Mouse (Mus musculus) liver, embryonic 14.5 days (tissue): ENCODE results near the gene Olfr556.

ENCODE experiments used
- CTCF ChIP-seq: IDR thresholded peaks from 2 replicates; pipeline ENCODE4 v1.5.1; 2016; ENCODE audit warnings: antibody characterized with exemption, low read depth, control low read depth
- EP300 ChIP-seq: IDR thresholded peaks from 2 replicates; pipeline ENCODE4 v1.6.1; 2016; ENCODE audit warnings: antibody characterized with exemption, low read depth

DNA sequence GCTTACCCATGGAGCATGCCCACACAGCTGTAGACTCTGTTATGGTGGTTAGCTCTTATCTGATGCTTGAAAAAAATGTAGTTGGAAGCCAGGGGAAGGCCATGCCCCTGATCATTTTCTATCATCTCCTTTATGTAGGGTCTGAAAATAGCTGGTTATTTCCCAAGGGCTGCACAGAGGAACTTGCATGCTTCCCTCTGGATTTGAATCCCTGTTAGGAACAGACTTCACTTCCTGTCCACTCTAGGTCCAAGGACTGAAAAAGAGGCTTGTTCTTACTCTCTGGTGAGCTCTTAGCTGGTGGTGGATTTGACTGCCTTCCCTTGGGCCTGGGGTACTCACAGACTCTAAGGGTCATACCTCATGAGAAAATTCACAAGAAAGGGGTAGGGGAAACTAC is 46.6 kb upstream of the Olfr556 start, which contains the start of gene Olfr553:
- TF ChIP-seq EP300: no peak
- no peak for TF ChIP-seq CTCF
